Mouse (Mus musculus) Muller cell, postnatal 12 days (primary cell): ENCODE measurements around the gene Gm14459.
"Not testable (repeated sequence)": the region's sequence is repeated elsewhere in the genome, so short reads cannot be mapped to it uniquely, and the experiment has no call there.

ENCODE experiments used
- DNase-seq: peaks from one replicate; pipeline ENCODE4 v3.0.0-alpha.2; 2015; ENCODE audit errors: inconsistent ontology term

The Gm14459 gene

GRCm38 (mm10) chrX:8524854-8525253 lies at the start of gene Gm14459:
Gm14459 (minus strand) TSS chrX:8524954.
- no peak for DNase-seq

GRCm38 (mm10) chrX:8548155-8548554 lies 23.4 kb upstream of the Gm14459 start, which contains the start of gene Ssxb6:
Ssxb6 (minus strand) TSS chrX:8548255.
- not testable (repeated sequence) for DNase-seq
